Mouse (Mus musculus) embryo, embryonic 11.5 days (tissue): ENCODE results near the gene Nampt.

ENCODE experiments used
- DNase-seq: peaks from one replicate; pipeline ENCODE4 v3.0.0-alpha.2; 2012; ENCODE audit warnings: low read depth, low spot score

Gene Nampt

GRCm38 (mm10) chr12:32897199-32898120 lies 78.1 kb downstream of the Nampt start:
- DNase-seq: peak; percentile 77

GRCm38 (mm10) chr12:32901005-32901404 lies 81.7 kb downstream of the Nampt start:
- DNase-seq: no peak
